Mouse (Mus musculus) B cell, adult 2 months (primary cell): ENCODE data around the gene Nr0b2.
A peak's percentile ranks its signal among the peaks of the same experiment; 100 is the strongest.

Experiments
- DNase-seq, 2 experiments: peaks; one replicate each; pipeline ENCODE4 v3.0.0; 2022

The Nr0b2 gene

GRCm38 (mm10) chr4:133563123-133563571 is 10.0 kb downstream of the Nr0b2 start:
- no peak for DNase-seq

GRCm38 (mm10) chr4:133567251-133567650 is 14.1 kb downstream of the Nr0b2 start:
- DNase-seq = no peak

- no peak for DNase-seq
These were observed 16.3 kb downstream of the Nr0b2 start for GRCm38 (mm10) chr4:133569291-133570065.

GRCm38 (mm10) chr4:133570066-133570466 is 16.9 kb downstream of the Nr0b2 start:
- DNase-seq = no peak

- peak; percentile 88 to 89 for DNase-seq
These were observed 21.1 kb downstream of the Nr0b2 start, which contains the start of gene Gpatch3 for GRCm38 (mm10) chr4:133574070-133574842. Gpatch3 (plus strand) TSS chr4:133574745.

- DNase-seq = no peak
These were observed 21.6 kb downstream of the Nr0b2 start for GRCm38 (mm10) chr4:133574843-133575202.

GRCm38 (mm10) chr4:133577983-133578382 is 24.8 kb downstream of the Nr0b2 start:
- DNase-seq = no peak

GRCm38 (mm10) chr4:133583690-133584058 is 30.5 kb downstream of the Nr0b2 start:
- no peak for DNase-seq

GRCm38 (mm10) chr4:133584059-133584951 is 31.1 kb downstream of the Nr0b2 start, which contains the start of gene Gpn2:
Gpn2 (plus strand) TSS chr4:133584362.
- DNase-seq = peak; percentile 88 to 90

- peak; percentile 83 to 84 for DNase-seq
These were observed 39.4 kb downstream of the Nr0b2 start for GRCm38 (mm10) chr4:133592570-133592969.

GRCm38 (mm10) chr4:133595538-133595937 is 42.4 kb downstream of the Nr0b2 start:
- DNase-seq = peak in 1 of 2 experiments; percentile 44

GRCm38 (mm10) chr4:133596084-133596483 is 42.9 kb downstream of the Nr0b2 start:
- peak in 1 of 2 experiments; percentile 30 for DNase-seq

GRCm38 (mm10) chr4:133598616-133599015 is 45.4 kb downstream of the Nr0b2 start:
- no peak for DNase-seq

GRCm38 (mm10) chr4:133599116-133599515 is 45.9 kb downstream of the Nr0b2 start:
- DNase-seq = no peak

- peak; percentile 83 to 84 for DNase-seq
These were observed 46.4 kb downstream of the Nr0b2 start for GRCm38 (mm10) chr4:133599571-133600073.

GRCm38 (mm10) chr4:133600306-133600705 is 47.1 kb downstream of the Nr0b2 start:
- no peak for DNase-seq

GRCm38 (mm10) chr4:133601721-133602218 is 48.6 kb downstream of the Nr0b2 start, which contains the start of gene Sfn:
Sfn (minus strand) TSS chr4:133602168.
- DNase-seq = peak; percentile 83 to 85

- no peak for DNase-seq
These were observed 49.9 kb downstream of the Nr0b2 start for GRCm38 (mm10) chr4:133603056-133603455.

- DNase-seq = no peak
These were observed 51.0 kb downstream of the Nr0b2 start for GRCm38 (mm10) chr4:133604175-133604574.

GRCm38 (mm10) chr4:133604856-133605255 is 51.7 kb downstream of the Nr0b2 start:
- DNase-seq = no peak

- no peak for DNase-seq
These were observed 52.2 kb downstream of the Nr0b2 start for GRCm38 (mm10) chr4:133605330-133605729.
